Mouse (Mus musculus): ENCODE results near the gene Prox1. TPM values are rescaled to one million over a fixed set of nuclear protein-coding genes. Genes with fewer than 3 reads are reported as not detected.

Prox1 gene
- polyA plus RNA-seq, 1 experiment = 0.01 TPM

DNA sequence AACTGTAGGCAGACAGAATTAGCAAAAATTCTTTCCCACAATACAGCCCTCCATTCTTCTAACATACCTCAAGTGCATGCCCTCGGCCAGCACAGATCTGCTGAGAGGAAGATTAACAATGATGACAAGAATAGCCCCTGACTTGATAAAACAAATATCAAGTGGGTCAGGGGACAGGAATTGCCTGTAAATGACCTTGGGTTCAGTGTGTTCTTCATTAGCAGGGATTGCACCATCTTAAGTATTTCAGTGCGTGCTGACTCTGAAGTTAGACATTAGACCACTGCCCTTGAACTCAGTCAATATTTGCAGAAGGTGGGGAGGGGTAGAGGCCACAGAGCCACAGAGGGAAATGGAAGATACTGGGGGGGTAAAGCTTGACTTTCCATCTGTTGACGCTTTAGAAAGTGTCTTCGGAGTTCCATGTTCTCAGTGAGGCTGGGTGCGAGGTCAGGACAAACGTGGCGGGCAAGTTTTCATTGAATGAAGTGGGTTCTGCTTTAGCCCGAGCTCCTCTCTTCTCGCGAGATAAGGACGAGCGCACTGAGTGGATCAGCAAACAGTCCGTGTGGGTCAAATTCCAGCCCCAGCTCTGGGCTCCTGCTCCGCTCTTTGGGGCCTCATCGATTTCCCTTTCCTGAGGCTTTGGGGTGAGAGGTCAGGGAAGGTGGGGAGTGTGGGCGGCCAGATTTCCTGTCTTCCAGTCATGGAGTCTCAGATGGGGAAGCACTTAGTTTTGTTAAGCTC lies 63.7 kb downstream of the Prox1 start:
- no peak for TF ChIP-seq MYOD1 (IDR thresholded peaks at IDR 0.05; ENCODE audit: control insufficient read depth, insufficient read length, low read depth)
- TF ChIP-seq MYOG (IDR thresholded peaks at IDR 0.05; ENCODE audit: control insufficient read depth, extremely low read depth, insufficient read length) = no peak
- no peak for TF ChIP-seq CTCF (IDR thresholded peaks at IDR 0.05; ENCODE audit: control insufficient read depth, insufficient read depth, insufficient read length)
- no peak for TF ChIP-seq FOSL1 (IDR thresholded peaks at IDR 0.05; ENCODE audit: insufficient read depth, low read length, poor library complexity, severe bottlenecking)
- no peak for TF ChIP-seq USF1 (IDR thresholded peaks at IDR 0.05; ENCODE audit: low read depth)
- TF ChIP-seq CEBPB (IDR thresholded peaks at IDR 0.05; ENCODE audit: low read depth) = no peak
- TF ChIP-seq MAX (IDR thresholded peaks at IDR 0.05) = no peak
- Histone ChIP-seq H3ac (ENCODE audit: control insufficient read depth, insufficient read length, low read depth) (no peak overlapping the region), H3K79me3 (ENCODE audit: low read depth) (no peaks in the 10 kb centered on the region), H3K4me3 (ENCODE audit: insufficient read depth, poor library complexity, severe bottlenecking) (no peak overlapping the region), H3K36me3 (ENCODE audit: control insufficient read depth, insufficient read depth) (no peaks in the 10 kb centered on the region), H3K79me2 (ENCODE audit: control insufficient read depth, insufficient read depth) (no peaks in the 10 kb centered on the region), H3K27me3 (ENCODE audit: control insufficient read depth, insufficient read depth, insufficient read length) (no peaks in the 10 kb centered on the region)

DNA sequence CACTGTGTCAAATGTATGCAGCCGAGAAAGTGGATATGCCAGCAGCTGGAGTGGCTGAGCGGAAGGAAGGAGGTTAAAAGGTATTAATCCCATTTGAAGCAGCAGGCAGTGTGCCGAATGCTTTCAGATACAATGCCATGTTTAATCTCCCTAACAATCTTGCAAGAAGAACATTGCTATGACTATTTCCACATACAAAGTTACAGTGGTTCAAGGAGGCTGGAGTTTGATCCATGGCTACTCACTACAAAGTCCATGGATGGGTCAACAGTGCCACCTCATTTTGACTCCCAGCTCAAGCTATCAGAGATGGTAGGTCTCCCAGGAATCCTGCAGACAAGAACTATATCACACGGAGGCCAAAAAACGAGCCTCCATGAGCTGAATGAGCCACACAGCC lies 64.5 kb downstream of the Prox1 start:
- Histone ChIP-seq H3ac (ENCODE audit: control insufficient read depth, insufficient read length, low read depth) (no peak overlapping the region), H3K79me2 (ENCODE audit: control insufficient read depth, insufficient read depth) (no peaks in the 10 kb centered on the region), H3K4me3 (ENCODE audit: insufficient read depth, poor library complexity, severe bottlenecking) (no peak overlapping the region), H3K36me3 (ENCODE audit: control insufficient read depth, insufficient read depth) (no peaks in the 10 kb centered on the region), H3K27me3 (ENCODE audit: control insufficient read depth, insufficient read depth, insufficient read length) (no peaks in the 10 kb centered on the region), H3K79me3 (ENCODE audit: low read depth) (no peaks in the 10 kb centered on the region)
- TF ChIP-seq MYOD1 (IDR thresholded peaks at IDR 0.05; ENCODE audit: control insufficient read depth, insufficient read length, low read depth) (no peak), CTCF (IDR thresholded peaks at IDR 0.05; ENCODE audit: control insufficient read depth, insufficient read depth, insufficient read length) (no peak), CEBPB (IDR thresholded peaks at IDR 0.05; ENCODE audit: low read depth) (no peak), MAX (IDR thresholded peaks at IDR 0.05) (no peak), FOSL1 (IDR thresholded peaks at IDR 0.05; ENCODE audit: insufficient read depth, low read length, poor library complexity, severe bottlenecking) (no peak), MYOG (IDR thresholded peaks at IDR 0.05; ENCODE audit: control insufficient read depth, extremely low read depth, insufficient read length) (no peak), USF1 (IDR thresholded peaks at IDR 0.05; ENCODE audit: low read depth) (no peak)

DNA sequence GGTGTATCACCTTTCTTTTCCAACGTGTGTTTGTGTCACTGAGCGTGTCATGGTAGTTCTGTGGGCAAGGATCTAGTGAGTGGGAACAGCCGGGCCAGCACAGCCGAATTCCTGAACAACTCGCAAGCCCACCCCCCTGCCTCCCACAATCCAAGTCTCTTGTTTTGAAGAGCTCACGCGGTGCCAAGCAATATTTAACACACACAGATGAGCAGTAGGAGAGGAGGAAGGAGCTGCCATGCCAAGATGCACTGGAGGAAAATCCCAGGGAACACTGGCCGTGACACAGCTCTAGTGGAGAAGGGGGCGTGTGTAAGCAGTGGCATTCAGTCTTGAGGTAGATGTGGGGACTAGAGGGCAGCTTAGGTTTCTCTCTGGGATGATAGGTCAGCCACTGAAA lies 77.2 kb downstream of the Prox1 start:
- TF ChIP-seq CEBPB (IDR thresholded peaks at IDR 0.05; ENCODE audit: low read depth) (no peak), CTCF (IDR thresholded peaks at IDR 0.05; ENCODE audit: control insufficient read depth, insufficient read depth, insufficient read length) (no peak), MYOD1 (IDR thresholded peaks at IDR 0.05; ENCODE audit: control insufficient read depth, insufficient read length, low read depth) (no peak), USF1 (IDR thresholded peaks at IDR 0.05; ENCODE audit: low read depth) (no peak), MYOG (IDR thresholded peaks at IDR 0.05; ENCODE audit: control insufficient read depth, extremely low read depth, insufficient read length) (no peak), FOSL1 (IDR thresholded peaks at IDR 0.05; ENCODE audit: insufficient read depth, low read length, poor library complexity, severe bottlenecking) (no peak)
- H3K27me3 ChIP-seq (ENCODE audit: control insufficient read depth, insufficient read depth, insufficient read length) = no peaks in the 10 kb centered on the region
- H3K4me3 ChIP-seq (ENCODE audit: insufficient read depth, poor library complexity, severe bottlenecking) = no peak overlapping the region
- H3K79me2 ChIP-seq (ENCODE audit: control insufficient read depth, insufficient read depth) = no peaks in the 10 kb centered on the region
- H3K79me3 ChIP-seq (ENCODE audit: low read depth) = no peaks in the 10 kb centered on the region
- H3ac ChIP-seq (ENCODE audit: control insufficient read depth, insufficient read length, low read depth) = no peak overlapping the region
- H3K36me3 ChIP-seq (ENCODE audit: control insufficient read depth, insufficient read depth) = no peaks in the 10 kb centered on the region

DNA sequence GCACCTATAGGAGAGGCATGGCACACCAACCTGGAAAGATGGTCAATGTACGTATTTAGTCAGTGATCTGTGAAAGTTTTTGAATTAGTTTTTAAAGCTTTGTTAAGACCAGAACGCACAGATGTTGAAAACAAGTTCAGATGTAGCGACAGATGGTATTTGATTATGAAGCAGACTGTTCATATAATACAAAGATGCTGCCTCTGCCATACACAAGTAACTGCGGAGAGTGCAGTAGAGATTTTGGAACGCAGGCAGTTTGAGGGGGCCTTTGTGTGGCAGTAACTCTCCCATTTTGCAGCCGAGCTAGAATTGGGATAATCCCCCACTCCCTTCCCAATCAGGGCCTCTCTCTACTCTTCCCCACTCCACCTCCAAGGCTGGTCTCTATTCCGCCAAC lies 78.4 kb downstream of the Prox1 start:
- Histone ChIP-seq H3K79me3 (ENCODE audit: low read depth) (no peaks in the 10 kb centered on the region), H3K36me3 (ENCODE audit: control insufficient read depth, insufficient read depth) (no peaks in the 10 kb centered on the region), H3K27me3 (ENCODE audit: control insufficient read depth, insufficient read depth, insufficient read length) (no peaks in the 10 kb centered on the region), H3K4me3 (ENCODE audit: insufficient read depth, poor library complexity, severe bottlenecking) (no peak overlapping the region), H3ac (ENCODE audit: control insufficient read depth, insufficient read length, low read depth) (no peak overlapping the region), H3K79me2 (ENCODE audit: control insufficient read depth, insufficient read depth) (no peaks in the 10 kb centered on the region)
- TF ChIP-seq MYOD1 (IDR thresholded peaks at IDR 0.05; ENCODE audit: control insufficient read depth, insufficient read length, low read depth) = no peak
- TF ChIP-seq CTCF (IDR thresholded peaks at IDR 0.05; ENCODE audit: control insufficient read depth, insufficient read depth, insufficient read length) = no peak
- TF ChIP-seq FOSL1 (IDR thresholded peaks at IDR 0.05; ENCODE audit: insufficient read depth, low read length, poor library complexity, severe bottlenecking) = no peak
- TF ChIP-seq CEBPB (IDR thresholded peaks at IDR 0.05; ENCODE audit: low read depth) = no peak
- no peak for TF ChIP-seq MYOG (IDR thresholded peaks at IDR 0.05; ENCODE audit: control insufficient read depth, extremely low read depth, insufficient read length)
- no peak for TF ChIP-seq USF1 (IDR thresholded peaks at IDR 0.05; ENCODE audit: low read depth)
- TF ChIP-seq MAX (IDR thresholded peaks at IDR 0.05) = no peak

DNA sequence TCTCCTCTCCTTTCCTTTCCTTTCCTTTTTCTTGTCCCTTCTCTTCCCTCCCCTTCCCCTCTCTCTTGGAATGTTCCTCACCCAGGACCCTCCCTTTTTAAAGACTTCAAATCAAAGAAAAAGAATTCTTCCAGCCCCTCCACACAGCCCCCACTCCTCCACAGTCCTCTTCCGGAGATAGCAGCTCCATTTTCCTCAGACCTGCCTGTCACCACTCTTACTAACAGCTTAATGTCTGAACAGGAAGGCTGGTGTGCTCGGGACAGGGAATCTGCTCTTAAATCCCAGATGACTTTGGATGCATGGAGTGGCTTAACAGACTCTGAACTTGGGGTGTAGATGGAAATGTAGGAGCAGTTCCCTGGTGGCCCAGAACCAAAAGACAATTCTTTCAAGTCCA lies 81.6 kb downstream of the Prox1 start:
- Histone ChIP-seq H3K36me3 (ENCODE audit: control insufficient read depth, insufficient read depth) (no peaks in the 10 kb centered on the region), H3ac (ENCODE audit: control insufficient read depth, insufficient read length, low read depth) (no peak overlapping the region)
- no peak for TF ChIP-seq CEBPB (IDR thresholded peaks at IDR 0.05; ENCODE audit: low read depth)
- TF ChIP-seq FOSL1 (IDR thresholded peaks at IDR 0.05; ENCODE audit: insufficient read depth, low read length, poor library complexity, severe bottlenecking) = no peak
- no peak for TF ChIP-seq CTCF (IDR thresholded peaks at IDR 0.05; ENCODE audit: control insufficient read depth, insufficient read depth, insufficient read length)
- no peak for TF ChIP-seq MAX (IDR thresholded peaks at IDR 0.05)
- no peak for TF ChIP-seq MYOG (IDR thresholded peaks at IDR 0.05; ENCODE audit: control insufficient read depth, extremely low read depth, insufficient read length)
- no peak for TF ChIP-seq MYOD1 (IDR thresholded peaks at IDR 0.05; ENCODE audit: control insufficient read depth, insufficient read length, low read depth)
- TF ChIP-seq USF1 (IDR thresholded peaks at IDR 0.05; ENCODE audit: low read depth) = no peak

More for the DNA sequence above, 81.6 kb downstream of the Prox1 start:
- Histone ChIP-seq H3K27me3 (ENCODE audit: control insufficient read depth, insufficient read depth, insufficient read length) (no peaks in the 10 kb centered on the region), H3K4me3 (ENCODE audit: insufficient read depth, poor library complexity, severe bottlenecking) (no peak overlapping the region), H3K79me3 (ENCODE audit: low read depth) (no peaks in the 10 kb centered on the region), H3K79me2 (ENCODE audit: control insufficient read depth, insufficient read depth) (no peaks in the 10 kb centered on the region)

Data from C2C12 (cell line).